Mouse (Mus musculus) liver, embryonic 14.5 days (tissue): Measurements from ENCODE around the gene Zfp322a.

Experiments
- CTCF ChIP-seq: IDR thresholded peaks from 2 replicates; pipeline ENCODE4 v1.5.1; 2016; ENCODE audit warnings: antibody characterized with exemption, low read depth, control low read depth
- EP300 ChIP-seq: IDR thresholded peaks from 2 replicates; pipeline ENCODE4 v1.6.1; 2016; ENCODE audit warnings: antibody characterized with exemption, low read depth

DNA sequence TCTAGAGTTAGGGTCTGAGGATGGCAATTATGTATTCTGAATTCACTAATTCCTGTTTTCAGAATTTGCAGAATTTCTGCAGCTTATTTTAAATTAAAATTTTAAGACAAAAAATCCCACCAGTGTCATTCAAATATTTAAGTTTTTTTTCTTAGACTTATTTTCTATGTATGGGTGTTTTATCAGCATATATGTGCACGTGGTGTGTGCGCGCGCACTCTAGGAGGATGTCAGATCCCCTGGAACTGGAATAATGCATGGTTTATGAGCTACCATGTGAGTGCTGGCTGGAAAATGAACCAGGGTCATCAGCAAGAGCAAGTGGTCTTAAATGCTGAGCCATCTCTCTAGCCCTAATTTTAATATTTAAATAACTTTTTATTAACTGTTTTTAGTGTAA is 1.1 kb upstream of the Zfp322a start:
- TF ChIP-seq CTCF (no peak), EP300 (no peak)
